Mouse (Mus musculus) c-Kit-negative CD71-positive TER-119-positive erythroid progenitor cells, embryonic 14.5 days (primary cell): ENCODE measurements around the gene Ddx39.

Experiments
- DNase-seq: peaks from one replicate; pipeline ENCODE4 v3.0.0-alpha.2; 2013; ENCODE audit warnings: low read depth, low spot score

The Ddx39 gene

DNA sequence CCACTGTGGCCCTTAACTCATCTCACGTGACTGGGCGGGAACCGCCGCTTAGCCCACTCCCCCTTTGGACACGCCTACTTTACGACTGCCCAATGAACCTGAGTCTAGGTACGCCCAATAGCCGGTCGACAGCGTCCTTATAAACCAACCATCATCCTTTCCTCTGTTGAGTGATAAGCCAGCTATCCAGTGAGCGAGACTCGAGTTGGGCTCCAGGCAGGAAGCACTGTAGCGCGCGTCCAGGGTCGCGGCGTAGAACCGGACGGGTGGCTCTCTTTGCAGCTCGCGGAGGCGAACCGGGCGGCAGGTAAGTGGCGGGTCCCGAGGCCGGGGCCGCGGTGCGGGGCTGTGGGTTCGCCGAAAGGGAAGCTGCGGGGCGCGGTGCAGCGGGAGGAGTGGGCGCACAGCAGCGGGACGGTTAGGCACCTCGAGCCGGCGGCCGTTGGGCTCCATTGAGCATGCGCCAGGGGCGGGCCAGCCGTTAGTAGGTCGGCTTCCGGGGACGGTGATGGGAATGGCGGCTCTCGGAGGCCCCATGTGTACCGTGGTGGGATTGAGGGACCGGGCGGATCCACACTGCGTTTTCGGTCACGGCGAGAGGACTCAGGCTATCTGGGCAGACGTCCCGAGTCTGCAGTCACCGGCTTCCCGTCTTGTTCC, at the start of gene Ddx39:
Gene Ddx39 (plus strand): TSS at position 147 of the 660 bp plus-strand sequence.
- DNase-seq: peak; percentile 96

GRCm38 (mm10) chr8:83665969-83666865, 48.8 kb upstream of the Ddx39 start, which contains the start of gene Ptger1:
Gene Ptger1, plus strand, starts transcription at chr8:83666678.
- no peak for DNase-seq

- no peak for DNase-seq
These were observed 48.1 kb upstream of the Ddx39 start for GRCm38 (mm10) chr8:83666866-83667234.

GRCm38 (mm10) chr8:83667526-83667925, 47.5 kb upstream of the Ddx39 start:
- no peak for DNase-seq

DNA sequence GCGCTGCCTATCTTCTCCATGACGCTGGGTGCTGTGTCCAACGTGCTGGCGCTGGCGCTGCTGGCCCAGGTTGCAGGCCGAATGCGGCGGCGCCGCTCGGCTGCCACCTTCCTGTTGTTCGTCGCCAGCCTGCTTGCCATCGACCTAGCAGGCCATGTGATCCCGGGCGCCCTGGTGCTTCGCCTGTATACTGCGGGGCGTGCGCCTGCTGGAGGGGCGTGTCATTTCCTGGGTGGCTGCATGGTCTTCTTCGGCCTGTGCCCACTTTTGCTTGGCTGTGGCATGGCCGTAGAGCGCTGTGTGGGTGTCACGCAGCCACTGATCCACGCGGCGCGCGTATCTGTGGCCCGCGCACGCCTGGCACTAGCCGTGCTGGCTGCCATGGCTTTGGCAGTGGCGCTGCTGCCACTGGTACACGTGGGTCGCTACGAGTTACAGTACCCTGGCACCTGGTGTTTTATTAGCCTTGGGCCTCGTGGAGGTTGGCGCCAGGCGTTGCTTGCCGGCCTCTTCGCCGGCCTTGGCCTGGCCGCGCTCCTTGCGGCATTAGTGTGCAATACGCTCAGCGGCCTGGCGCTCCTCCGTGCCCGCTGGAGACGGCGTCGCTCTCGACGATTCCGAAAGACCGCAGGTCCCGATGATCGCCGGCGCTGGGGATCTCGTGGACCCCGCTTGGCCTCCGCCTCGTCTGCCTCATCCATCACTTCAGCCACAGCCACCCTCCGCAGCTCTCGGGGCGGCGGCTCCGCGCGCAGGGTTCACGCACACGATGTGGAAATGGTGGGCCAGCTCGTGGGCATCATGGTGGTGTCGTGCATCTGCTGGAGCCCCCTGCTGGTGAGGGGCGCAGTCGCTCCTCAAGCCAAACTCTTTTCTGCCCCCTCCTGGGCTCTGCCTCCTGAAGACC, 46.7 kb upstream of the Ddx39 start:
- no peak for DNase-seq

GRCm38 (mm10) chr8:83669013-83669412, 46.0 kb upstream of the Ddx39 start:
- no peak for DNase-seq

DNA sequence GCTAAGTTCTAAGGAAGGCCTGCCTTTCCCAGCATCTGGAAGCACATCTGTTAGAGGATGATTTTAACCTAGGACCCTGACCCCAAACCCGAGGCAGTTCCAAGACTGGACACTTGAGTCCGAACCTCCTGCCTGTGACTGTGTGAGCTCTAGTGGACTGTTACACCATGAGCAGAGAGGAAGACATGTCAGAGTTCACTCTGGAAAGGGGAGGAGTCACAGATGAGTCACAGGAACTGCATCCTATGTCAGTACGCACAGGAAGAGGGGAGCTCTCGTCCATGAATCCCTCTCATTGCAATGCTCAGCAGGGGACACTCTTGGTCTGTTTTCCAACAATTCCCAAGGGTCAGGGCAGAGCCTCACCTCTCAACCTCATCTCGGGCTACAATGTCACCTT, 42.0 kb upstream of the Ddx39 start:
- DNase-seq: no peak

GRCm38 (mm10) chr8:83674497-83674896, 40.5 kb upstream of the Ddx39 start:
- DNase-seq: no peak

DNA sequence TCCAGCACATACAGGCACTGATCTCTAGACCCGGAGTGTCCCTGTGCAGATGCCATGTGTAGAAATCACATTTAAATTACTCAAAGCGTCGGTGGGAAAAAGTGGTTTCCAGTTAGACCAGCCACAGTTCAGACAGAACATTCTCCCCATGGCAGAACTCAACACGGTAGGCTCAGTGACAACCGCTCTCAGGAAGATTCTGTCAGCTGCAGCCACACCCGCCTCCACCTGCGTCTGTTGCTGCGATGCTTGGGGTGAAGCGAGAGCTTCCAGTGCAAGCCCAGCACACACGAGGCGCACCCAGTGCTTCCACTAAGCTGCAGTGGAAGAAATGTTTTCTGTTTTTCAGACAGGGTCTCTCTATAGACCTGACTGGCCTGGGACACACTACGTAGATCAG, 35.1 kb upstream of the Ddx39 start:
- DNase-seq: no peak

GRCm38 (mm10) chr8:83680603-83681002, 34.4 kb upstream of the Ddx39 start:
- DNase-seq: no peak

- no peak for DNase-seq
These were observed 33.9 kb upstream of the Ddx39 start for GRCm38 (mm10) chr8:83681099-83681498.

DNA sequence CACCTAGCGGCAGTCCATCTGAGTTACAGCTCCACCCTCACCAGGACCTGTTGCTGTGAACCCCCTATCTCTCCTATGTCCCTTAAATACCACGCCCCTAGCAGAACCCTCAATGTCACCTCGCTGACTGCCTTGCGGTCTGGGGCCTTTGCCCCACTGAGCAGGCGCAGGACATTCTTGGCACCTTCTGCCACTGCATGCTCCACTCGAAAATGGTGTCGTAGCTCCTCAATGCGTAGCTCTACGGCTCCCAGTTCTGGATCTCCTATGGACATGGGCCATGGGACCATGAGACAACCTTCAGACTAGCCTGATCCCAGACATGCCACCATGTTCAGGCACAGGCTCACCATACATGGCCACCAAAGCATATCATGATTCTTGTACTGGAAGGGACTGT, 30.5 kb upstream of the Ddx39 start:
- no peak for DNase-seq

DNA sequence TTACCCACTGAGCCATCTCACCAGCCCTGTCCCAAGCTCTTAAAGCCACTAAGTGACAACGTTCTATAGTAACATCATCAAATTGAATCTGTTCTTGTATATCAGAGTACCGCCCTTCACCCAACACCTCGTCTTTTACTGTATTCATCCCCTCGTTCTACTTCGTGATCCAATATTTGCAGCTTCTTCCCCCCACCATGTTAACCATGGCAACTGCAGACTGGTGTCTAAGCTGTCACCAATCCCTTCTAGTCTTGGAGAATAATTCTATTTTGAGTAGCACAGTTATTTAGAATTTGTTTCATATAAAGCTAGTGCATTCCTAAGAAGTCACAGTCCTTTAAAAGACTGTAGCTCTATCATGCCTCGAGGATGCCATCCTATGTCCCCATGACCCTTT, 25.7 kb upstream of the Ddx39 start:
- DNase-seq: no peak

DNA sequence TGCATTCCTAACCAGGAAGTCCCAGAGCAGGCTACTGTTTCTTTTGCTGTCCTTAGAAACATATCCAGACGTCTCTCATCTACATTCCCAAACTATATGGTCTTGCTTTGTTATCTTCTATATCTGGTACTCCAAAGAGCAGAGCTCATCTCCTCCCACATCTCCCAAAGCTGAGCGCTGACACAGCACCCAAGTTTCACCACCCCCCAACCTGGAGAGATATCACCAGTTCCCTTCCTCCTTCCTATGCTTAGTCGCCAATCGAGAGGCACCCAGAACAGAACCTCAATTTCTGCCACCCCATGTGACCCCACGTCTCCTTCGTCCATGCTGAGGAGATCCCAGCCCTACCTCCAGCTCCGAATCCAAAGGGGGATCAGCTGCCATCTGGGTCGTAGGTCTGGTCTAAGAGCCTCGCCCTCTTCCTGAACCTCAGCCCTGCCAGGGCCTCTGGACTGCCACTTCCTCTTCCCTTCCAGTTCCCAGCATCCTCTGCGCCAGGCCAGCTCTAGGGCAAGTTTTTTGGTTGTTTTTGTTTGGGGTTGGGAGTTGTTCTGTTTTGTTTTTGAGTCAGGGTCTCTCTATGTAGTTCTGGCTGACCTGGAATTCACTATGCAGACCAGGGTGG, 21.3 kb upstream of the Ddx39 start:
- DNase-seq: no peak

DNA sequence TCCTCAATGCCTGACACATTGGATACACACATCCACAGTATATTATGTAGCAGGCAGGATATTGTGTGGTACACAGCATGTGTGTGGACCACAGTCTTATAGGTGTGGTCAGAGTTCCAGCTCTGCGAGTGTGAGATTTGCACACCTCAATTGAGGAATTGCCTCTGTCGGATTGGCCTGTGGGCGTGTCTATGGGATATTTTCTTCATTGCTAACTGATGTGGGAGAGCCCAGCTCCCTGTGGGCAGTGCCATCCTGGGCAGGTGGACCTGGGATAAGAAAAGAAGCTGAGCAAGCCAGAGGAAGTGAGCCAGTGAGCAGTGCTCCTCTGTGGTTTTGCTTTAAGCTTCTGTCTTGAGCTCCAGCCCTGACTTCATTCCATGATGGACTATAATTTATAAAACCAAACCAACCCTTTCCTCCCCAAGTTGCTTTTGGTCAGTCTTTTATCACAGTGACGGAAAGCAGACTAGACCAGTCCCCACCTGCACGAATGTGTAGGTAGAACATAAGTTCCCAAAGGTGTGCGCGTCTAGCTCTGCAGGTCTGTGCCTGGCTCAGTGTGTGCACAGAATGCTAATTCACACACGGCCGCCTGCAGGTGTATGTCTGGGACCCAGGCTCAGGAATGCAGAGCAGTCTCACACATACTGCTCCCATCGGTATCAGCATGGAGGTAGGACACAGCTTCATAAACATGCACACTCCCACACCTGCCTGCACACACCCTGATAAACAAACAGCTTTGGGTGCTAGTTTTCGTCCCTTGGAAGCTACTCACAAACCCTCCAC, 20.4 kb upstream of the Ddx39 start:
- no peak for DNase-seq

GRCm38 (mm10) chr8:83695351-83696106, 19.4 kb upstream of the Ddx39 start:
- no peak for DNase-seq

DNA sequence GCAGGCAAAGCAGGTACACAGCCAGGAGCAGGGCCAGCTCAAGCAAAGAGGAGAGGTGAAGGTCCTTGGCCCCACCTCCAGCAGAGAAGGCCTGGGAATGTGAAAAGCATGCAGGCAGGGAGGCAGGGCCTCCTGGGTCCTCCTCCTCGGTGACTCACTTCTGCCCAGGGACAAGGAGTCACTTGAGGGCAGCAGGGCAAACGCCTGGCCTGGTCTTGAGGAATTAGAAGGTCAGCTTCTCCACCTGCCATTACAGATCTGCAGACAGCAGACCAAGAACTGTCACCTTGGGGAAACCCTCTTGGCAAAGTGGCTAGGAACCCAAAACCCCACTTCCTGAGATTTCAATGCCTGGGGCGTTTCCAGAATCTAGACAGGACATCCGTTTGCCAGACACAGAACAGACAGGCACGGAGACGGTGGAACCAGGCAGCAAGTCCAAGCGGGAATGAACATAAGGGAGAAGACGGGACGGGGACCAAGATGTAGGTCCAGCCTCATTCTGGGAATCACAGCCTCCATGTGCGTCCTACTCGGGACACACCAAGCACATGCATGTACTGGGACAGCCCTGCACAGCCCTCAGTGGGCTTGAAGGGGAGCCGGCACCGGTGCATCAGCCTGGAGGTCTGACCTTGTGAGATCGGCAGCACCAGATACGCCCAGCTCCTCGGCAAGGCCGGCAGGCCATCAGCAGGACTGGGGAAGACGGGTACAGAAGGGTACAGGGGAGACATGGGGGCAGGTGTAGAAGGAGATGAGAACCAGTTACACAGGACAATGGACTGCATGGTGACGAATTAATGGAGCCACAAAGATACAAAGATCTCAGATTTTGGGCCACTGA, 17.4 kb upstream of the Ddx39 start:
- DNase-seq: no peak

DNA sequence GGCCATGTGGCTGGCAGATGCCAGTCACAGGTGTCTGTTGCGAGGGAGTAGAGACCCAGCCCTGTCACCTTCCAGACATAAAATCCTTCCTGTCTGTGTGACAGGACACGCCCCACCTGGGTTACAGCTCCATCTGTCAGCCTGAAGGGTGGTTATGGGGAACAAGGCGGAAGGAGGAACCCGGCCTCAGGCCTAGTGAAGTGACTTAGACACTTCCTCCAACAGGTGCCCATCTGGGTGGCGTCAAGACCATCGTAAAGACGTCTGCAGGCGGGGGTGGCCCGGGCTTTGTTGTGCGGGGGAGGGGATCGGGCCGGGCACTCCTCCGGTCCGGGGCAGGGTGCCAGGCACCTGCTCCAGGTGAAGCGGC, 16.7 kb upstream of the Ddx39 start:
- DNase-seq: no peak
